Mouse (Mus musculus) embryonic fibroblast, embryonic 13.5 days (primary cell): Measurements from ENCODE around the gene Galnt2. TPM values are rescaled to one million over a fixed set of nuclear protein-coding genes. Genes with fewer than 3 reads are reported as not detected.

ENCODE experiments used
- H3K27ac ChIP-seq: 2 replicates; pipeline ENCODE4 v1.5.1; 2012; ENCODE audit warnings: low read length, control low read depth, inconsistent platforms; ENCODE audit not compliant: insufficient read depth
- H3K4me1 ChIP-seq: 2 replicates; pipeline ENCODE4 v1.6.1; 2011; ENCODE audit warnings: low read length; ENCODE audit not compliant: control insufficient read depth, insufficient read depth
- H3K4me3 ChIP-seq: 2 replicates; pipeline ENCODE4 v1.5.1; 2011; ENCODE audit warnings: mild to moderate bottlenecking, control low read depth, low read length; ENCODE audit not compliant: insufficient read depth
- CTCF ChIP-seq: IDR thresholded peaks from 2 replicates; pipeline ENCODE4 v1.5.1; 2011; ENCODE audit warnings: mild to moderate bottlenecking, control low read depth, low read length, moderate library complexity, borderline replicate concordance; ENCODE audit not compliant: insufficient read depth
- POLR2A ChIP-seq: IDR thresholded peaks from 2 replicates; pipeline ENCODE4 v1.6.1; 2011; ENCODE audit warnings: low read depth, mild to moderate bottlenecking, control low read depth, low read length, moderate library complexity
- polyA plus RNA-seq: library from polyadenylated mRNA; stranded (reverse); fragments of >200 nt; gene quantifications from 2 replicates; pipeline ENCODE4 v1.2.4, GENCODE M21; 2011; ENCODE audit warnings: low read depth; ENCODE audit not compliant: missing spikeins, insufficient read length

The Galnt2 gene
- polyA plus RNA-seq, 1 experiment, result 20.3 TPM

- H3K27ac ChIP-seq, result no peak overlapping the region
- peaks cover 19% of the 10 kb centered on the region for H3K4me1 ChIP-seq
- no peak overlapping the region for H3K4me3 ChIP-seq
- TF ChIP-seq POLR2A, result no peak
- TF ChIP-seq CTCF, result no peak
These were observed 19.6 kb downstream of the Galnt2 start for GRCm38 (mm10) chr8:124250785-124251184.

- peak overlapping the region; percentile 2; the same call in 1 of the 2 replicates for H3K27ac ChIP-seq
- H3K4me1 ChIP-seq, result peaks cover 27% of the 10 kb centered on the region
- no peak for TF ChIP-seq CTCF
- no peak for TF ChIP-seq POLR2A
- no peak overlapping the region for H3K4me3 ChIP-seq
These were observed 21.4 kb downstream of the Galnt2 start for GRCm38 (mm10) chr8:124252533-124252950.

GRCm38 (mm10) chr8:124253939-124254338 is 22.7 kb downstream of the Galnt2 start:
- Histone ChIP-seq H3K4me1 (peaks cover 33% of the 10 kb centered on the region), H3K27ac (no peak overlapping the region), H3K4me3 (no peak overlapping the region)
- TF ChIP-seq POLR2A (no peak), CTCF (no peak)

GRCm38 (mm10) chr8:124256841-124257240 is 25.6 kb downstream of the Galnt2 start:
- peaks cover 32% of the 10 kb centered on the region for H3K4me1 ChIP-seq
- TF ChIP-seq POLR2A (no peak), CTCF (no peak)
- H3K4me3 ChIP-seq, result no peak overlapping the region
- peak overlapping the region; percentile 34 for H3K27ac ChIP-seq

GRCm38 (mm10) chr8:124257363-124257762 is 26.2 kb downstream of the Galnt2 start:
- Histone ChIP-seq H3K4me1 (peaks cover 31% of the 10 kb centered on the region), H3K27ac (peak overlapping the region; percentile 34), H3K4me3 (no peak overlapping the region)
- no peak for TF ChIP-seq CTCF
- no peak for TF ChIP-seq POLR2A

GRCm38 (mm10) chr8:124259146-124259545 is 28.0 kb downstream of the Galnt2 start:
- Histone ChIP-seq H3K4me3 (no peak overlapping the region), H3K4me1 (peaks cover 18% of the 10 kb centered on the region), H3K27ac (no peak overlapping the region)
- TF ChIP-seq CTCF (no peak), POLR2A (no peak)

GRCm38 (mm10) chr8:124259925-124260324 is 28.7 kb downstream of the Galnt2 start:
- TF ChIP-seq POLR2A (no peak), CTCF (no peak)
- Histone ChIP-seq H3K4me3 (no peak overlapping the region), H3K27ac (no peak overlapping the region), H3K4me1 (peaks cover 17% of the 10 kb centered on the region)

- no peak for TF ChIP-seq CTCF
- TF ChIP-seq POLR2A, result no peak
- Histone ChIP-seq H3K4me1 (peaks cover 17% of the 10 kb centered on the region), H3K27ac (no peak overlapping the region), H3K4me3 (no peak overlapping the region)
These were observed 29.2 kb downstream of the Galnt2 start for GRCm38 (mm10) chr8:124260371-124260770.

- Histone ChIP-seq H3K4me3 (no peak overlapping the region), H3K27ac (no peak overlapping the region), H3K4me1 (peaks cover 7% of the 10 kb centered on the region)
- TF ChIP-seq CTCF (no peak), POLR2A (no peak)
These were observed 31.9 kb downstream of the Galnt2 start for GRCm38 (mm10) chr8:124263058-124263457.

GRCm38 (mm10) chr8:124264032-124264431 is 32.8 kb downstream of the Galnt2 start:
- H3K27ac ChIP-seq, result no peak overlapping the region

GRCm38 (mm10) chr8:124264671-124265070 is 33.5 kb downstream of the Galnt2 start:
- Histone ChIP-seq H3K27ac (no peak overlapping the region), H3K4me3 (no peak overlapping the region), H3K4me1 (peaks cover 7% of the 10 kb centered on the region)
- no peak for TF ChIP-seq CTCF
- TF ChIP-seq POLR2A, result no peak

More at GRCm38 (mm10) chr8:124264032-124264431, 32.8 kb downstream of the Galnt2 start:
- TF ChIP-seq CTCF (no peak), POLR2A (no peak)
- Histone ChIP-seq H3K4me3 (no peak overlapping the region), H3K4me1 (peaks cover 7% of the 10 kb centered on the region)
